Mouse (Mus musculus): ENCODE results near the gene Sbk3.

- TF ChIP-seq CTCF (IDR thresholded peaks at IDR 0.05; ENCODE audit: low read depth) = no peak
- no peak for TF ChIP-seq EP300 (optimal IDR thresholded peaks at IDR 0.05)
These were observed 6.0 kb downstream of the Sbk3 start for GRCm38 (mm10) chr7:4964988-4965387.
